Mouse (Mus musculus) brain, adult 2 months (tissue): ENCODE measurements at regions not wholly inside any gene's neighbourhood (a gene's known extent, or its start where the extent isn't known, plus 50 kb on each side); places are given as distances from the start of the nearest gene placed in this dataset.

Source experiments
- DNase-seq: peaks from one replicate; pipeline ENCODE4 v3.0.0; 2011; ENCODE audit warnings: low read depth, low spot score

- no peak for DNase-seq
Measured at GRCm38 (mm10) chr4:134990651-134991050, 60.0 kb downstream of the Syf2 start.

DNA sequence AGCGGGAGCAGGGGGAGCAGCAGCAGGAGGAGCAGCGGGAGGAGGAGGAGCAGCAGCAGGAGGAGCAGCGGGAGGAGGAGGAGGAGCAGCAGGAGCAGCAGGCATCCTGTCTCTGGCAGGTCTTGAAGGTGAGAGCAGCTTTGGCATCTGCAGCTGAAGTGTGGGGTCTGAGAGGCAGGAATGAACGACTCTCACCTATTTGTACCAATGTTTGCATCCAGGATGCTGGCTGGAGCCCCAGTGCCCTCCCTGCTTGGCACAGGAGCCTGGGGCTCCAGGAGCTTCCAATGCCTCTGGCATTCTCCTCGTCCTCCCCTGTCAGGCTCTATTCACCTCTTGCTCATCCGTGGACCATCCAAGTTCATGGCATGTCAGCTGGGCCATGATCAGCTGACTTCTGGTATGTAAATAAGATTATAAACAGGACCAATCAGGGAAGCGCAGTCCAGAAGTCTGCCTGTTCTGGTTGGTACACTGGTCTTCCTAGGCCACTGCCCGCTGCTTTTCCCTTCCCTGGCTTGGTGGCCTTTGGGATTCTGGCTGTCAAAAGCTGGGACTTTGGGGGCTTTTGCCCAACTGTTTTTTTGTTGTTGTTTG, 62.9 kb downstream of the Syf2 start:
- peak; percentile 91 for DNase-seq

GRCm38 (mm10) chr4:134994205-134994604, 63.5 kb downstream of the Syf2 start:
- peak; percentile 97 for DNase-seq

- no peak for DNase-seq
Measured at GRCm38 (mm10) chr4:134994648-134995047, 64.0 kb downstream of the Syf2 start.

DNA sequence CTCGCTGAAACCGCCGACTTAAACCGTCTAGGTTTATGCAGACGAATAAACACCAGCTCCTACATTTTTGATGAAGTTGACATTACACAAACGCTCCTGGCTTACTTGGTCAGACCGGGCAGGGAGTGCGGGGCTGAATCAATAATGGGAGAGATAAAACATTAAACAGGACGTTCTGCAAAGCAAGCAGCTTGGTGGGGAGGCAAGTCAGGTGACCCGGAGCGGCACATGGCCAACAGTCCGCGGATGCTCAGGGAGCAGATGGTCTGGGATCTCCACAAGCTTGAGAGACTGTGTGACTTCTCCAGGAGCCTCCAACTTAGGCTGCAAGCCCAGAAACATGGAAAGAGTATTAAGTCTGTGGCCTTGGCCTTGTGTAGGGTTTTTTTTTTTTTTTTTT, 64.4 kb downstream of the Syf2 start:
- DNase-seq, result peak; percentile 98

GRCm38 (mm10) chr4:134996121-134996520, 65.4 kb downstream of the Syf2 start:
- DNase-seq, result no peak

GRCm38 (mm10) chr4:134997461-134998434, 67.0 kb downstream of the Syf2 start:
- DNase-seq, result no peak

- DNase-seq, result peak; percentile 57
Measured at GRCm38 (mm10) chr4:134998928-134999658, 68.4 kb downstream of the Syf2 start.

GRCm38 (mm10) chr4:135002091-135002925, 71.6 kb downstream of the Syf2 start:
- peak; percentile 65 for DNase-seq

- DNase-seq, result no peak
Measured at GRCm38 (mm10) chr4:135011365-135011764, 80.7 kb downstream of the Syf2 start.

- no peak for DNase-seq
Measured at GRCm38 (mm10) chr4:135012945-135013344, 82.2 kb downstream of the Syf2 start.

DNA sequence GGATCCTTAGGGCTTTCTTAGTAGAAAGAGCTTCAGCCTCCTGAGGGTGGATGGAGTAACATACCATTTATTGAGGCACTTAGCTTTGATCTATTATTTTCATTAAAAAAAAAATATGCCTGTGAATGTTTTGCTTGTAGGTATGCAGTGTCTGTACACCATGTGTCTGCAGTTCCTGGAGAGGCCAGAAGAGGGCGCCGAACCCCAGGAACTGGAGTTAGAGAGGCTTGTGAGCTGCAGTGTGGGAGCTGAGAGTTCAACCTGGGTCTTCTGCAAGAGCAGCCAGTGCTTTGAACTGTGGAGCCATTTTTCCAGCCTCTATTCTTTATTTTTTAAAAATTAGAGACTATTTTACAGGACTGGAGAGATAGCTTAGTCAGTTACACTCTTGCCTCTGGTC, 83.2 kb downstream of the Syf2 start:
- no peak for DNase-seq

GRCm38 (mm10) chr4:135018018-135018417, 87.3 kb downstream of the Syf2 start:
- peak; percentile 47 for DNase-seq

GRCm38 (mm10) chr4:135019120-135019519, 88.4 kb downstream of the Syf2 start:
- DNase-seq, result peak; percentile 74

DNA sequence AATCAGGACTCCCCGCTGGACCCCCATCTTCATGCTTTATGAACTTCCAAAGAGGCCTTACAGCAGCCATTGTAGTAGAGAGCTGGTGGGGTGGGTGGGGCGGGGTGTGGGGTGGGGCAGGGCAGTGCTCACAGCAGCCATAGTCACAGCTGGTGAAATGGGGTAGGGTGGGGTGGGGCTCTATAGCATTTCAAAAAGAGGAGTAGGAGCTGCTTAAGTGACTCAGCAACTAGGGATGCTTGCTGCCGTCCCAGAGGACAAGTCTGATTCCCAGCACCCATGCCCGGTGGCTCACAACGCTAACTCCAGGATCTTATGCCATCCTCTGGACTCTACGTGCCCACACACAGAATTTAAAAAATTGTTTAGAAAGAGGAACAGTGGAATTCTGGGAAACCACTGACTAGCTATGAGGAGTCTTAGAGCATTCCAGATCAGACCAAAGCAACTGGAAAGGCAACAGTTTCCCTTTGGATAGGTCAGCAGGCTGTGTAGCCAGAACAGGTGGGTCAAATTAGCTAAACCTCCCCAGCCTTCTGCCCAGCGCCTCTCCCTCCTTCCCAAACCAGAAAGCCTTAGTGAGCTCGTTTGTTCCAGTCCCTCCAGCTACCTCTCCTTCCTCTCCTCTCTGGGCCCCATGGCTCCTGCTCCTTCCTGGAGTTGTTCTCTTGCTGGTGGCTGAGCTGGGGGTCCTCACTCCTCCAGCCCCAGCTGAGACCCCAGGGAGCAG, 89.7 kb downstream of the Syf2 start:
- no peak for DNase-seq

GRCm38 (mm10) chr4:135023200-135023599, 92.5 kb downstream of the Syf2 start:
- DNase-seq, result no peak

GRCm38 (mm10) chr4:135025802-135026201, 94.7 kb upstream of the Runx3 start:
- DNase-seq, result no peak

GRCm38 (mm10) chr4:135027136-135027535, 93.3 kb upstream of the Runx3 start:
- no peak for DNase-seq

DNA sequence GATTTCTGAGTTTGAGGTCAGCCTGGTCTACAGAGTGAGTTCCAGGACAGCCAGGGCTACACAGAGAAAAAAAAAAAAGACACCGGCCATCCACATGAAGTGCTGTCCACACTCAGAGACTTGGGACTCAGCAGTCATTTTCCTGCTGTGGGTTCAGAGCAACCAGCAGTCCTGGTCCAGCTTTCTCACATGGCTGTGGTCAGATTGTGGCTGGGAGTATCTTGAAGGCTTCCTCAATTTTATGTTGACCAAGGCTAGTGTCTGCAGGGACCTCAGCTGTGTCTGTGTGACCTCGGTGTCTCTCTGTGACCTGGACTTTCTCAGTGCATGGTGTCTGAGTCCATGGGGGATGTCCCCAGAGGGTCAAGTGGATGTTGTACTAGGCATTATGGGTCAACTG, 90.7 kb upstream of the Runx3 start:
- DNase-seq, result no peak

DNA sequence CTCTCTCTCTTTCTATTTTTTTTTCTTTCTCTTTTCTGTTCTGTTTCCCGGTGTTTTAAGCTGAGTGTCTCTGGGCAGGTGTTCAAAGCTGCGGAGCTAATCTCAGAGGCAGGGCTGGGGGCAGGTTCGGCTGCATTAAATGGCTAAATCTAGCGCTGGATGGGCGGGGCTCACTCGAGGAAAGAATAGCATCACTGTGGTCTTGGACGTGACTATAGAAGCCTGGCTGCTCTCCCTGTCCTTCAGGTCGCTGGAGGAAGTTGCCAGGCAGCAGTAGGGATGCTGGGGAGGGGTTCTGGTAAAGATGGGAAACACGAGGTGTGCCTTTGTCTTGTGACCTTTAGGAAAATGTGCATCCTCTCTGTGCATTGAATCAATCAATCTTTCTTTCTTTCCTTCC, 88.0 kb upstream of the Runx3 start:
- DNase-seq, result no peak

- no peak for DNase-seq
Measured at GRCm38 (mm10) chr4:135033302-135033701, 87.2 kb upstream of the Runx3 start.
